Mouse (Mus musculus) cerebellum, adult 2 months (tissue): ENCODE measurements around the gene Chd6.

Source experiments
- CTCF ChIP-seq: fragments of 200-500 bp; IDR thresholded peaks from 2 replicates; pipeline ENCODE4 v1.5.1; 2011; ENCODE audit warnings: low read depth, mild to moderate bottlenecking, control low read depth, low read length, moderate library complexity, borderline replicate concordance; ENCODE audit not compliant: insufficient read depth
- POLR2A ChIP-seq: fragments of 200-500 bp; IDR thresholded peaks from 2 replicates; pipeline ENCODE4 v1.6.1; 2011; ENCODE audit warnings: low read length, control low read depth, borderline replicate concordance; ENCODE audit not compliant: insufficient read depth

- TF ChIP-seq CTCF (no peak), POLR2A (no peak)
These were observed 118.4 kb downstream of the Chd6 start for GRCm38 (mm10) chr2:160990339-160991070.
